Mouse (Mus musculus): ENCODE measurements around the gene Tdrd7. TPM values are rescaled to one million over a fixed set of nuclear protein-coding genes. Genes with fewer than 3 reads are reported as not detected.
A peak's percentile ranks its signal among the peaks of the same experiment; 100 is the strongest.

The Tdrd7 gene
- polyA plus RNA-seq, 1 experiment from 2014 or later = 11.9 TPM

- Histone ChIP-seq H3K4me2 (ENCODE audit: low read depth, low read length) (no peak overlapping the region), H3K4me1 (ENCODE audit: control insufficient read depth, low read depth, low read length) (peaks cover 11% of the 10 kb centered on the region), H3K4me3 (ENCODE audit: low read depth, low read length) (no peak overlapping the region), H3K36me3 (ENCODE audit: control insufficient read depth, insufficient read depth) (no peaks in the 10 kb centered on the region), H3K27me3 (ENCODE audit: control insufficient read depth, insufficient read depth, low read depth, low read length) (no peaks in the 10 kb centered on the region), H3K9me3 (replicated peaks; ENCODE audit: control insufficient read depth, low read length) (no peaks in the 10 kb centered on the region), H3K9ac (ENCODE audit: low read depth, low read length) (no peak overlapping the region), H3K27ac (ENCODE audit: low read length) (no peak overlapping the region)
- WGBS (ENCODE audit: insufficient replicate concordance) = 66% methylated on average over 9 of the region's 9 CpGs
- ATAC-seq (ENCODE audit: low read depth) = no peak
Observed at GRCm38 (mm10) chr4:46029552-46029951, 64.4 kb downstream of the Tdrd7 start.

- no peaks in the 10 kb centered on the region for H3K9me3 ChIP-seq (replicated peaks; ENCODE audit: control insufficient read depth, low read length)
- peaks cover 16% of the 10 kb centered on the region for H3K4me1 ChIP-seq (ENCODE audit: control insufficient read depth, low read depth, low read length)
- H3K4me3 ChIP-seq (ENCODE audit: low read depth, low read length) = no peak overlapping the region
- H3K27me3 ChIP-seq (ENCODE audit: control insufficient read depth, insufficient read depth, low read depth, low read length) = peaks cover 2% of the 10 kb centered on the region; the same call in 1 of the 2 replicates
- no peaks in the 10 kb centered on the region for H3K36me3 ChIP-seq (ENCODE audit: control insufficient read depth, insufficient read depth)
- no peak overlapping the region for H3K27ac ChIP-seq (ENCODE audit: low read length)
- ATAC-seq (ENCODE audit: low read depth) = no peak
- 40% methylated on average over 9 of the region's 9 CpGs for WGBS (ENCODE audit: insufficient replicate concordance)
- H3K4me2 ChIP-seq (ENCODE audit: low read depth, low read length) = no peak overlapping the region
- H3K9ac ChIP-seq (ENCODE audit: low read depth, low read length) = no peak overlapping the region
Observed at GRCm38 (mm10) chr4:46032448-46032847, 67.3 kb downstream of the Tdrd7 start.

GRCm38 (mm10) chr4:46033197-46033596, 68.1 kb downstream of the Tdrd7 start:
- Histone ChIP-seq H3K4me2 (ENCODE audit: low read depth, low read length) (no peak overlapping the region), H3K9ac (ENCODE audit: low read depth, low read length) (no peak overlapping the region), H3K4me3 (ENCODE audit: low read depth, low read length) (no peak overlapping the region), H3K9me3 (replicated peaks; ENCODE audit: control insufficient read depth, low read length) (no peaks in the 10 kb centered on the region), H3K27ac (ENCODE audit: low read length) (no peak overlapping the region), H3K4me1 (ENCODE audit: control insufficient read depth, low read depth, low read length) (peaks cover 16% of the 10 kb centered on the region), H3K27me3 (ENCODE audit: control insufficient read depth, insufficient read depth, low read depth, low read length) (peaks cover 5% of the 10 kb centered on the region; the same call in 1 of the 2 replicates), H3K36me3 (ENCODE audit: control insufficient read depth, insufficient read depth) (no peaks in the 10 kb centered on the region)
- 0 out of 2 replicates have a peak, but pooled peaks have one; percentile 32 for ATAC-seq (ENCODE audit: low read depth)
- WGBS (ENCODE audit: insufficient replicate concordance) = 64% methylated on average over 2 of the region's 2 CpGs

- peak overlapping the region; percentile 80 for H3K4me2 ChIP-seq (ENCODE audit: low read depth, low read length)
- WGBS (ENCODE audit: insufficient replicate concordance) = 8% methylated on average over 12 of the region's 12 CpGs
- H3K4me3 ChIP-seq (ENCODE audit: low read depth, low read length) = peak overlapping the region; percentile 93
- no peaks in the 10 kb centered on the region for H3K9me3 ChIP-seq (replicated peaks; ENCODE audit: control insufficient read depth, low read length)
- H3K36me3 ChIP-seq (ENCODE audit: control insufficient read depth, insufficient read depth) = peaks cover 4% of the 10 kb centered on the region; the same call in 1 of the 2 replicates
- H3K27me3 ChIP-seq (ENCODE audit: control insufficient read depth, insufficient read depth, low read depth, low read length) = peaks cover 14% of the 10 kb centered on the region; the same call in 1 of the 2 replicates
- H3K27ac ChIP-seq (ENCODE audit: low read length) = peak overlapping the region; percentile 98
- peak overlapping the region; percentile 98 for H3K9ac ChIP-seq (ENCODE audit: low read depth, low read length)
- no peak for ATAC-seq (ENCODE audit: low read depth)
- H3K4me1 ChIP-seq (ENCODE audit: control insufficient read depth, low read depth, low read length) = peaks cover 22% of the 10 kb centered on the region
Observed at GRCm38 (mm10) chr4:46038591-46038891, 73.4 kb downstream of the Tdrd7 start.

- peak within 1 kb of the TSS; percentile 98 for H3K9ac ChIP-seq (ENCODE audit: low read depth, low read length)
- H3K9me3 ChIP-seq (replicated peaks; ENCODE audit: control insufficient read depth, low read length) = no peaks in the 10 kb centered on the region
- peak within 1 kb of the TSS; percentile 98 for H3K27ac ChIP-seq (ENCODE audit: low read length)
- peaks cover 8% of the 10 kb centered on the region for H3K36me3 ChIP-seq (ENCODE audit: control insufficient read depth, insufficient read depth)
- H3K4me2 ChIP-seq (ENCODE audit: low read depth, low read length) = peak within 1 kb of the TSS; percentile 80
- under 1% methylated on average over 59 of the region's 72 CpGs for WGBS (ENCODE audit: insufficient replicate concordance)
- peaks cover 27% of the 10 kb centered on the region for H3K4me1 ChIP-seq (ENCODE audit: control insufficient read depth, low read depth, low read length)
- peak; percentile 65 for ATAC-seq (ENCODE audit: low read depth)
- H3K27me3 ChIP-seq (ENCODE audit: control insufficient read depth, insufficient read depth, low read depth, low read length) = peaks cover 14% of the 10 kb centered on the region; the same call in 1 of the 2 replicates
- H3K4me3 ChIP-seq (ENCODE audit: low read depth, low read length) = peak within 1 kb of the TSS; percentile 93
Observed at GRCm38 (mm10) chr4:46038892-46039751, 74.0 kb downstream of the Tdrd7 start, which contains the start of gene Tmod1. Tmod1 (plus strand) TSS chr4:46038935.

GRCm38 (mm10) chr4:46039899-46040298, 74.8 kb downstream of the Tdrd7 start:
- 6% methylated on average over 6 of the region's 6 CpGs for WGBS (ENCODE audit: insufficient replicate concordance)
- Histone ChIP-seq H3K4me1 (ENCODE audit: control insufficient read depth, low read depth, low read length) (peaks cover 34% of the 10 kb centered on the region), H3K9ac (ENCODE audit: low read depth, low read length) (peak overlapping the region; percentile 98), H3K4me2 (ENCODE audit: low read depth, low read length) (peak overlapping the region; percentile 80), H3K36me3 (ENCODE audit: control insufficient read depth, insufficient read depth) (peaks cover 16% of the 10 kb centered on the region), H3K4me3 (ENCODE audit: low read depth, low read length) (peak overlapping the region; percentile 93), H3K9me3 (replicated peaks; ENCODE audit: control insufficient read depth, low read length) (no peaks in the 10 kb centered on the region), H3K27ac (ENCODE audit: low read length) (peak overlapping the region; percentile 98), H3K27me3 (ENCODE audit: control insufficient read depth, insufficient read depth, low read depth, low read length) (peaks cover 14% of the 10 kb centered on the region; the same call in 1 of the 2 replicates)
- ATAC-seq (ENCODE audit: low read depth) = peak; percentile 24

GRCm38 (mm10) chr4:46040594-46041192, 75.6 kb downstream of the Tdrd7 start:
- peak; percentile 88 for ATAC-seq (ENCODE audit: low read depth)
- peak overlapping the region; percentile 98 for H3K27ac ChIP-seq (ENCODE audit: low read length)

GRCm38 (mm10) chr4:46041761-46042504, 76.8 kb downstream of the Tdrd7 start:
- WGBS (ENCODE audit: insufficient replicate concordance) = 11% methylated on average over 7 of the region's 7 CpGs
- peak; percentile 33 for ATAC-seq (ENCODE audit: low read depth)
- Histone ChIP-seq H3K9me3 (replicated peaks; ENCODE audit: control insufficient read depth, low read length) (no peaks in the 10 kb centered on the region), H3K9ac (ENCODE audit: low read depth, low read length) (peak overlapping the region; percentile 92), H3K27me3 (ENCODE audit: control insufficient read depth, insufficient read depth, low read depth, low read length) (peaks cover 14% of the 10 kb centered on the region; the same call in 1 of the 2 replicates), H3K36me3 (ENCODE audit: control insufficient read depth, insufficient read depth) (peaks cover 26% of the 10 kb centered on the region), H3K27ac (ENCODE audit: low read length) (peak overlapping the region; percentile 98), H3K4me3 (ENCODE audit: low read depth, low read length) (peak overlapping the region; percentile 93), H3K4me2 (ENCODE audit: low read depth, low read length) (peak overlapping the region; percentile 80), H3K4me1 (ENCODE audit: control insufficient read depth, low read depth, low read length) (peaks cover 30% of the 10 kb centered on the region)

More at GRCm38 (mm10) chr4:46040594-46041192, 75.6 kb downstream of the Tdrd7 start:
- 2% methylated on average over 9 of the region's 9 CpGs for WGBS (ENCODE audit: insufficient replicate concordance)
- Histone ChIP-seq H3K27me3 (ENCODE audit: control insufficient read depth, insufficient read depth, low read depth, low read length) (peaks cover 14% of the 10 kb centered on the region; the same call in 1 of the 2 replicates), H3K36me3 (ENCODE audit: control insufficient read depth, insufficient read depth) (peaks cover 22% of the 10 kb centered on the region), H3K4me2 (ENCODE audit: low read depth, low read length) (peak overlapping the region; percentile 80), H3K9ac (ENCODE audit: low read depth, low read length) (peak overlapping the region; percentile 98), H3K9me3 (replicated peaks; ENCODE audit: control insufficient read depth, low read length) (no peaks in the 10 kb centered on the region), H3K4me3 (ENCODE audit: low read depth, low read length) (peak overlapping the region; percentile 93), H3K4me1 (ENCODE audit: control insufficient read depth, low read depth, low read length) (peaks cover 30% of the 10 kb centered on the region)
